Mouse (Mus musculus) yolk sac, embryonic 10.5 days (tissue): ENCODE data around the gene Wnt3a.

Experiments
- DNase-seq: peaks from one replicate; pipeline ENCODE4 v3.0.0-alpha.2; 2017; ENCODE audit warnings: low spot score

Gene Wnt3a

GRCm38 (mm10) chr11:59290702-59291303 is at the start of gene Wnt3a:
Gene Wnt3a, minus strand, starts transcription at chr11:59290752.
- no peak for DNase-seq

GRCm38 (mm10) chr11:59338736-59339120 is 48.2 kb upstream of the Wnt3a start:
- DNase-seq = no peak

GRCm38 (mm10) chr11:59337955-59338735 is 47.6 kb upstream of the Wnt3a start:
- DNase-seq = no peak

- peak; percentile 33 for DNase-seq
These were observed 45.8 kb upstream of the Wnt3a start for GRCm38 (mm10) chr11:59336381-59336780.

GRCm38 (mm10) chr11:59335942-59336341 is 45.4 kb upstream of the Wnt3a start:
- no peak for DNase-seq

- no peak for DNase-seq
These were observed 44.6 kb upstream of the Wnt3a start for GRCm38 (mm10) chr11:59335150-59335549.

GRCm38 (mm10) chr11:59332938-59333337 is 42.4 kb upstream of the Wnt3a start:
- DNase-seq = no peak

- DNase-seq = no peak
These were observed 40.8 kb upstream of the Wnt3a start for GRCm38 (mm10) chr11:59331167-59331869.

- no peak for DNase-seq
These were observed 40.0 kb upstream of the Wnt3a start for GRCm38 (mm10) chr11:59330560-59330959.

- DNase-seq = no peak
These were observed 39.1 kb upstream of the Wnt3a start for GRCm38 (mm10) chr11:59329616-59330015.

GRCm38 (mm10) chr11:59327625-59328024 is 37.1 kb upstream of the Wnt3a start:
- no peak for DNase-seq

- no peak for DNase-seq
These were observed 34.2 kb upstream of the Wnt3a start for GRCm38 (mm10) chr11:59324777-59325176.

- DNase-seq = no peak
These were observed 32.4 kb upstream of the Wnt3a start for GRCm38 (mm10) chr11:59322988-59323387.

- no peak for DNase-seq
These were observed 26.0 kb upstream of the Wnt3a start for GRCm38 (mm10) chr11:59316517-59316916.

- DNase-seq = no peak
These were observed 23.4 kb upstream of the Wnt3a start for GRCm38 (mm10) chr11:59313944-59314343.

GRCm38 (mm10) chr11:59313029-59313811 is 22.7 kb upstream of the Wnt3a start:
- no peak for DNase-seq

- DNase-seq = no peak
These were observed 21.9 kb upstream of the Wnt3a start for GRCm38 (mm10) chr11:59312501-59312900.

- DNase-seq = no peak
These were observed 21.5 kb upstream of the Wnt3a start for GRCm38 (mm10) chr11:59312060-59312459.

GRCm38 (mm10) chr11:59309976-59310375 is 19.4 kb upstream of the Wnt3a start:
- DNase-seq = no peak

- peak; percentile 72 for DNase-seq
These were observed 18.7 kb upstream of the Wnt3a start for GRCm38 (mm10) chr11:59309106-59309805.

- no peak for DNase-seq
These were observed 18.1 kb upstream of the Wnt3a start for GRCm38 (mm10) chr11:59308625-59309024.

- DNase-seq = no peak
These were observed 17.6 kb upstream of the Wnt3a start for GRCm38 (mm10) chr11:59308164-59308542.
